Mouse (Mus musculus): ENCODE measurements around the gene 3110001I22Rik. TPM values are rescaled to one million over a fixed set of nuclear protein-coding genes. Genes with fewer than 3 reads are reported as not detected.
"Not testable (repeated sequence)": the region's sequence is repeated elsewhere in the genome, so short reads cannot be mapped to it uniquely, and the experiment has no call there.

Gene 3110001I22Rik
- 3.0 and 3.3 TPM in 2 replicates for polyA plus RNA-seq (2015; fragmentation: Nextera tagmentation; extraction: Ambion mirVana)

GRCm38 (mm10) chr16:13671685-13672385 lies at the start of gene 3110001I22Rik, which contains the start of gene Bfar:
Gene 3110001I22Rik (plus strand): TSS chr16:13671929.
Gene Bfar (plus strand): TSS chr16:13671858.
- H3K4me1 ChIP-seq (replicated peaks; ENCODE audit: control insufficient read depth, insufficient read depth) = no peaks in the 10 kb centered on the region; the same call in 1 of the 2 replicates
- no peaks in the 10 kb centered on the region for H3K27me3 ChIP-seq (ENCODE audit: control insufficient read depth, insufficient read depth, low read length)
- peak within 1 kb of the TSS; percentile 95 for H3K4me3 ChIP-seq (ENCODE audit: low read depth, low read length)
- H3K9ac ChIP-seq (ENCODE audit: low read length) = peak within 1 kb of the TSS; percentile 93
- no peak for TF ChIP-seq EP300 (optimal IDR thresholded peaks at IDR 0.05)
- 0 out of 2 replicates have a peak, but pooled peaks have one; percentile 7 for TF ChIP-seq CTCF (IDR thresholded peaks at IDR 0.05; ENCODE audit: low read depth)
- H3K27ac ChIP-seq (replicated peaks) = peak within 1 kb of the TSS; percentile 94
- H3K4me2 ChIP-seq (replicated peaks; ENCODE audit: low read depth) = peak within 1 kb of the TSS; percentile 78
- 0% methylated on average over 54 of the region's 54 CpGs for WGBS
- ATAC-seq (ENCODE audit: low FRiP score, low TSS enrichment) = peak; percentile 89
- no peaks in the 10 kb centered on the region for H3K9me3 ChIP-seq (ENCODE audit: control insufficient read depth, low read length)
- peak; percentile 94 for DNase-seq (ENCODE audit: low spot score)
- peaks cover under 1% of the 10 kb centered on the region; the same call in 1 of the 2 replicates for H3K36me3 ChIP-seq (ENCODE audit: control insufficient read depth, insufficient read depth, low read length)

GRCm38 (mm10) chr16:13628345-13628744 lies 43.4 kb upstream of the 3110001I22Rik start:
- no peak overlapping the region for H3K27ac ChIP-seq (replicated peaks)
- no peaks in the 10 kb centered on the region for H3K4me1 ChIP-seq (replicated peaks; ENCODE audit: control insufficient read depth, insufficient read depth)
- TF ChIP-seq CTCF (IDR thresholded peaks at IDR 0.05; ENCODE audit: low read depth) (peak; percentile 77), EP300 (optimal IDR thresholded peaks at IDR 0.05) (no peak)
- DNase-seq (ENCODE audit: low spot score) (no peak), ATAC-seq (ENCODE audit: low FRiP score, low TSS enrichment) (no peak)
- no peak overlapping the region for H3K9ac ChIP-seq (ENCODE audit: low read length)
- peaks cover 22% of the 10 kb centered on the region; the same call in 1 of the 2 replicates for H3K36me3 ChIP-seq (ENCODE audit: control insufficient read depth, insufficient read depth, low read length)
- H3K4me2 ChIP-seq (replicated peaks; ENCODE audit: low read depth) = no peak overlapping the region
- H3K27me3 ChIP-seq (ENCODE audit: control insufficient read depth, insufficient read depth, low read length) = no peaks in the 10 kb centered on the region
- WGBS = 48% methylated on average over 5 of the region's 5 CpGs
- H3K9me3 ChIP-seq (ENCODE audit: control insufficient read depth, low read length) = 0 out of 2 replicates have a peak, but pooled peaks cover 2% of the 10 kb centered on the region
- H3K4me3 ChIP-seq (ENCODE audit: low read depth, low read length) = no peak overlapping the region

- H3K4me3 ChIP-seq (ENCODE audit: low read depth, low read length); H3K27me3 ChIP-seq (ENCODE audit: control insufficient read depth, insufficient read depth, low read length); H3K4me2 ChIP-seq (replicated peaks; ENCODE audit: low read depth); DNase-seq (ENCODE audit: low spot score); H3K9me3 ChIP-seq (ENCODE audit: control insufficient read depth, low read length); H3K36me3 ChIP-seq (ENCODE audit: control insufficient read depth, insufficient read depth, low read length); H3K4me1 ChIP-seq (replicated peaks; ENCODE audit: control insufficient read depth, insufficient read depth); H3K9ac ChIP-seq (ENCODE audit: low read length); ATAC-seq (ENCODE audit: low FRiP score, low TSS enrichment); H3K27ac ChIP-seq (replicated peaks): not testable (repeated sequence)
- WGBS = 56% methylated on average over 2 of the region's 2 CpGs
- peak; percentile 57 for TF ChIP-seq CTCF (IDR thresholded peaks at IDR 0.05; ENCODE audit: low read depth)
Measured at GRCm38 (mm10) chr16:13638198-13638597, 33.5 kb upstream of the 3110001I22Rik start.

DNA sequence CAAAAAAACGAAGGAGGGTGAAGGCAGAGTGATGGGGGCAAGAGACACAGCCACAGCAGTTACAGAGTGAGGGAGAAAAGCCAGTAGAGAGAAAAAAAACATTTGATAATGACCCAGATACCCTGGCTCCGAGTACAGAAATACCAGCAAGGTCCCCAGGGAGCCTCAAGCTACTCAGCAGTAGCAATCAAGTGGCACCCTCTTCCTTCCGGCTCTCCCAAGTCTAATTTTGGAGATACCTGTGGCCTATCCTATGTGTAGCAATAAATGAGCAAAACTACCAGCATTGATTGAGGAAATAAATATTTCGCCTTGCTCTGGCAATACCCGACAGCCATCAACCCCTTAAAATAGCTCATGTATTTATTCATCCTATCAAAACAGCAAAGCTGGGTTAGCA lies 32.2 kb upstream of the 3110001I22Rik start:
- WGBS = 86% methylated on average over 5 of the region's 5 CpGs
- Histone ChIP-seq H3K9me3 (ENCODE audit: control insufficient read depth, low read length) (no peaks in the 10 kb centered on the region), H3K9ac (ENCODE audit: low read length) (no peak overlapping the region), H3K4me1 (replicated peaks; ENCODE audit: control insufficient read depth, insufficient read depth) (no peaks in the 10 kb centered on the region), H3K27ac (replicated peaks) (no peak overlapping the region), H3K4me2 (replicated peaks; ENCODE audit: low read depth) (no peak overlapping the region), H3K36me3 (ENCODE audit: control insufficient read depth, insufficient read depth, low read length) (no peaks in the 10 kb centered on the region), H3K27me3 (ENCODE audit: control insufficient read depth, insufficient read depth, low read length) (no peaks in the 10 kb centered on the region), H3K4me3 (ENCODE audit: low read depth, low read length) (no peak overlapping the region)
- ATAC-seq (ENCODE audit: low FRiP score, low TSS enrichment) (no peak), DNase-seq (ENCODE audit: low spot score) (no peak)
- TF ChIP-seq CTCF (IDR thresholded peaks at IDR 0.05; ENCODE audit: low read depth) (no peak), EP300 (optimal IDR thresholded peaks at IDR 0.05) (no peak)

- no peak for ATAC-seq (ENCODE audit: low FRiP score, low TSS enrichment)
- no peaks in the 10 kb centered on the region for H3K9me3 ChIP-seq (ENCODE audit: control insufficient read depth, low read length)
- 74% methylated on average over 7 of the region's 7 CpGs for WGBS
- peak; percentile 60 for TF ChIP-seq CTCF (IDR thresholded peaks at IDR 0.05; ENCODE audit: low read depth)
- no peak for TF ChIP-seq EP300 (optimal IDR thresholded peaks at IDR 0.05)
- DNase-seq (ENCODE audit: low spot score) = peak; percentile 33
- H3K36me3 ChIP-seq (ENCODE audit: control insufficient read depth, insufficient read depth, low read length) = no peaks in the 10 kb centered on the region
- H3K9ac ChIP-seq (ENCODE audit: low read length) = no peak overlapping the region
- no peak overlapping the region for H3K4me2 ChIP-seq (replicated peaks; ENCODE audit: low read depth)
- no peak overlapping the region for H3K4me3 ChIP-seq (ENCODE audit: low read depth, low read length)
- no peak overlapping the region for H3K27ac ChIP-seq (replicated peaks)
- no peaks in the 10 kb centered on the region for H3K4me1 ChIP-seq (replicated peaks; ENCODE audit: control insufficient read depth, insufficient read depth)
- H3K27me3 ChIP-seq (ENCODE audit: control insufficient read depth, insufficient read depth, low read length) = no peaks in the 10 kb centered on the region
Measured at GRCm38 (mm10) chr16:13640064-13640463, 31.7 kb upstream of the 3110001I22Rik start.

DNA sequence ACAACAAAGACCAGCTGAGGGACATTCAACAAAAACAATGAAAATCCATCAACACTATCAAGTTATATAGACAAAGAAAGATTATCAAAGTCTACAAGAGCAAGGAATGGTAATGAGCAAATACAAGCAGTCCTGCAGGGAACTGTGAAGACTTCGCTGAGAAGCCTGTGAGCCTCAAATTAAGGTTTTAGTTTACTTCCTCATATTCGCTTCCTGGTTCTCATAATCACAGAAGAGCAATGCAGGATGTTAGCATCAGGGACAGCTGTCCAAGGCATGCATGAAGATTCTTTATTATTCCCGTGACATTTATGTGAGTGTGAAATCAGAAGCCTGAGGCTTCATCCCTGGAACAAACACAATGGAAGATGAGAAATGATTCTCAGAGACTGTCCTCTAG lies 27.3 kb upstream of the 3110001I22Rik start:
- ATAC-seq (ENCODE audit: low FRiP score, low TSS enrichment) (no peak), DNase-seq (ENCODE audit: low spot score) (no peak)
- no peak overlapping the region for H3K4me2 ChIP-seq (replicated peaks; ENCODE audit: low read depth)
- H3K27me3 ChIP-seq (ENCODE audit: control insufficient read depth, insufficient read depth, low read length) = no peaks in the 10 kb centered on the region
- H3K4me1 ChIP-seq (replicated peaks; ENCODE audit: control insufficient read depth, insufficient read depth) = no peaks in the 10 kb centered on the region
- 67% methylated on average over 3 of the region's 3 CpGs for WGBS
- TF ChIP-seq EP300 (optimal IDR thresholded peaks at IDR 0.05) = no peak
- no peak for TF ChIP-seq CTCF (IDR thresholded peaks at IDR 0.05; ENCODE audit: low read depth)
- no peak overlapping the region for H3K4me3 ChIP-seq (ENCODE audit: low read depth, low read length)
- no peaks in the 10 kb centered on the region for H3K9me3 ChIP-seq (ENCODE audit: control insufficient read depth, low read length)
- peaks cover 4% of the 10 kb centered on the region; the same call in 1 of the 2 replicates for H3K36me3 ChIP-seq (ENCODE audit: control insufficient read depth, insufficient read depth, low read length)
- H3K9ac ChIP-seq (ENCODE audit: low read length) = no peak overlapping the region
- H3K27ac ChIP-seq (replicated peaks) = no peak overlapping the region

Data from stomach, postnatal 0 days (tissue).